Mouse (Mus musculus): ENCODE measurements around the gene Olfr821. TPM values are rescaled to one million over a fixed set of nuclear protein-coding genes. Genes with fewer than 3 reads are reported as not detected.
"Not testable (repeated sequence)": the region's sequence is repeated elsewhere in the genome, so short reads cannot be mapped to it uniquely, and the experiment has no call there.

Olfr821 gene
- total RNA-seq (2012; rRNA removed) (not detected in 2 replicates), polyA plus RNA-seq (2012; ENCODE audit: insufficient read depth in 1 of 2, insufficient read length in 2 of 2, low read depth in 1 of 2, low replicate concordance in 2 of 2, missing spikeins in 1 of 2) (not detected)

DNA sequence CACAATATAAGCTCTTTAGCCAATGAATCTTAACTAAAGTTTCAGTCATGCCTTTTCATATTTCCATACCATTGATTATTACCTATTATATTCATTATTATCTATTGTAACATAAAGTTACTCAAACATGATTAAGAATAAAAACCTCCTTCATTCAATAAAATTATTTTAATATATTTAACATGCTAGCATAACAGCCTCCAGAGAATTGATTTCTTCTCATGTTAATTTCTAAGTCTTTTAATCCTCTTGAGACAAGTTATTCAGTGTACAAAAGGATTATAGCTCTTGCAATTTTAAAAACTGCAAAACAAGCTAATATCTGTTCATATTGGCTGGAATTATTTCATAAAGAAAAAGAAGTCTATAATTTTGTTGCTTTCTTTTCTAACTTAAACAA is at the start of gene Olfr821:
Gene Olfr821, plus strand, starts transcription at position 301 of the 400 bp plus-strand sequence.
- H3K27ac ChIP-seq (ENCODE audit: control insufficient read depth, low read depth, low read length) = no peak within 1 kb of the TSS
- TF ChIP-seq EP300 (IDR thresholded peaks at IDR 0.05; ENCODE audit: low read depth in 1 of 2, low read length in 2 of 2) (no peak), POLR2AphosphoS5 (IDR thresholded peaks at IDR 0.05; ENCODE audit: borderline replicate concordance, low read depth, low read length) (no peak), ZKSCAN1 (IDR thresholded peaks at IDR 0.05; ENCODE audit: low read depth, low read length) (no peak), MYC (IDR thresholded peaks at IDR 0.05; ENCODE audit: low read depth, low read length) (no peak), GATA1 (IDR thresholded peaks at IDR 0.05; ENCODE audit: low read depth, low read length) (no peak), ZC3H11A (IDR thresholded peaks at IDR 0.05; ENCODE audit: low read depth, low read length) (no peak), POLR2AphosphoS2 (IDR thresholded peaks at IDR 0.05; ENCODE audit: low read length) (no peak)
- no peak within 1 kb of the TSS for H3K9ac ChIP-seq (ENCODE audit: control insufficient read depth, low read depth, low read length, poor library complexity, severe bottlenecking)
- no peaks in the 10 kb centered on the region for H3K27me3 ChIP-seq (ENCODE audit: control insufficient read depth in 1 of 2, insufficient read depth in 2 of 2, low read length in 2 of 2)
- no peaks in the 10 kb centered on the region for H3K36me3 ChIP-seq (ENCODE audit: control insufficient read depth in 1 of 2, insufficient read depth in 2 of 2, low read length in 2 of 2)
- no peak within 1 kb of the TSS for H3K4me3 ChIP-seq (ENCODE audit: control insufficient read depth in 1 of 2, insufficient read depth in 1 of 2, low read depth in 2 of 2, low read length in 2 of 2)
- no peaks in the 10 kb centered on the region for H3K9me3 ChIP-seq (replicated peaks; ENCODE audit: insufficient read depth, low read length)
- H3K4me1 ChIP-seq (ENCODE audit: control insufficient read depth in 1 of 2, insufficient read depth in 2 of 2, low read length in 2 of 2) = no peaks in the 10 kb centered on the region
- no peaks in the 10 kb centered on the region for H3K79me2 ChIP-seq (ENCODE audit: control insufficient read depth, insufficient read depth, low read length, poor library complexity)
- DNase-seq (ENCODE audit: low read depth, low spot score) = no peak

DNA sequence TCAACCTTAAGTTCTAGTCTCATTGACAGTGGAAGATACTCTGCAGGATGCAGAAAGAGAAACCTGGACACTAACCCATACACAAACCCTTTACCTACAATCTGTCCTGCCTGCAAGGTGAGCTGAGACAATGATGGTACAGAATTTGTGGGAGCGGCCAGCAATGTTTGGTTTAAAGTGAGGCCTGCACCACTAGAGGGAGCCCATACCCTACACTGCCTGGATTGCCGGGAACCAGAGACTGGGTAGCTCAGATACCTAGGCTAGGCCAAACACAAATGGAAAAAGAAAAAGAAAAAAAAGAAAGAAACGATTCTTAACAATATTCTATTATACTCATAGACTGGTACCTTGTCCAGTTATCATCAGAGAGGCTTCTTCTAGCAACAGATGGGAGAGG is 48.3 kb upstream of the Olfr821 start:
- not testable (repeated sequence) for H3K27me3 ChIP-seq (ENCODE audit: control insufficient read depth in 1 of 2, insufficient read depth in 2 of 2, low read length in 2 of 2); H3K4me3 ChIP-seq (ENCODE audit: control insufficient read depth in 1 of 2, insufficient read depth in 1 of 2, low read depth in 2 of 2, low read length in 2 of 2); H3K36me3 ChIP-seq (ENCODE audit: control insufficient read depth in 1 of 2, insufficient read depth in 2 of 2, low read length in 2 of 2); H3K9me3 ChIP-seq (replicated peaks; ENCODE audit: insufficient read depth, low read length); H3K79me2 ChIP-seq (ENCODE audit: control insufficient read depth, insufficient read depth, low read length, poor library complexity); DNase-seq (ENCODE audit: low read depth, low spot score); H3K4me1 ChIP-seq (ENCODE audit: control insufficient read depth in 1 of 2, insufficient read depth in 2 of 2, low read length in 2 of 2); H3K9ac ChIP-seq (ENCODE audit: control insufficient read depth, low read depth, low read length, poor library complexity, severe bottlenecking); H3K27ac ChIP-seq (ENCODE audit: control insufficient read depth, low read depth, low read length)

DNA sequence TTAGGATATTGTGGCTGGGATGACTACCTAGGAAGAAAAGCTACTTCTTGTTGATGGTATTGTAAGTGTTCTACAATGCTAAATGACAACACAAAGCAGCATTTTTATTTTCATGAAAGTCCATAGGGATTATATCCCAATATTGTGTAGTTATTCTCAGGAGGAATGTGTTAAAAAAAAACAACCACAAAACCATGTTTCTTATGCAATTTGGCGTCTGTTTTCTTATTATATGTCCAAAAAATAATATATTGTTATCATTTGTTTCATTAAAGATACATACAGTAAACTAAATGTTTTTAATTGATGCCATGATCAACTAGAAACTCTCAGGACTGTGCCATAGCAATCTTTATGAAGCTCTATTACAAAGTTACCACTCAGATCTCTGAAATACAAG is 45.2 kb upstream of the Olfr821 start, which contains the start of gene Gm10310:
Gene Gm10310, minus strand, starts transcription at position 101 of the 400 bp plus-strand sequence.
- H3K4me3 ChIP-seq (ENCODE audit: control insufficient read depth in 1 of 2, insufficient read depth in 1 of 2, low read depth in 2 of 2, low read length in 2 of 2); H3K9me3 ChIP-seq (replicated peaks; ENCODE audit: insufficient read depth, low read length); H3K36me3 ChIP-seq (ENCODE audit: control insufficient read depth in 1 of 2, insufficient read depth in 2 of 2, low read length in 2 of 2); H3K27me3 ChIP-seq (ENCODE audit: control insufficient read depth in 1 of 2, insufficient read depth in 2 of 2, low read length in 2 of 2); H3K9ac ChIP-seq (ENCODE audit: control insufficient read depth, low read depth, low read length, poor library complexity, severe bottlenecking); H3K27ac ChIP-seq (ENCODE audit: control insufficient read depth, low read depth, low read length); H3K79me2 ChIP-seq (ENCODE audit: control insufficient read depth, insufficient read depth, low read length, poor library complexity); H3K4me1 ChIP-seq (ENCODE audit: control insufficient read depth in 1 of 2, insufficient read depth in 2 of 2, low read length in 2 of 2); DNase-seq (ENCODE audit: low read depth, low spot score): not testable (repeated sequence)

DNA sequence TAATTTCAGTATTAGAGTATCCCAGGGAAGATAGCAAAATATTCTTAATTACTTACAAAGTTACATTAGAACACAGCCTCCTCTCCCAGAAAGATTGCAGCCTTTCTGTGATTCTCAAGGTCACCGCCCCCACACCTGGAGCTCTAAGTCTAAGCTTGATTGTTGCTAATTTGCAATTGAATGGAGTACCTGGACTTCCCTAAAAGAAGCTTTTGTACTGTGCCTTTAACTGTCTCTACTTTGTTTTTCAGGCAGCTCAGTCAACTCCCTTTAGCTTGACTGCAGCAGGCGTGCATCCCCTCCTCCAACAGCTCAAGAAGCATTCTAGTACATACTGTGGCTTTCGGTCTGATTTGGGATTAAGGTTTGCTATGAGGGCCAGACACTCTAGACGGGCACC is 26.0 kb upstream of the Olfr821 start:
- not testable (repeated sequence) for H3K36me3 ChIP-seq (ENCODE audit: control insufficient read depth in 1 of 2, insufficient read depth in 2 of 2, low read length in 2 of 2); H3K79me2 ChIP-seq (ENCODE audit: control insufficient read depth, insufficient read depth, low read length, poor library complexity); H3K27me3 ChIP-seq (ENCODE audit: control insufficient read depth in 1 of 2, insufficient read depth in 2 of 2, low read length in 2 of 2); H3K27ac ChIP-seq (ENCODE audit: control insufficient read depth, low read depth, low read length); H3K9me3 ChIP-seq (replicated peaks; ENCODE audit: insufficient read depth, low read length); H3K4me3 ChIP-seq (ENCODE audit: control insufficient read depth in 1 of 2, insufficient read depth in 1 of 2, low read depth in 2 of 2, low read length in 2 of 2); DNase-seq (ENCODE audit: low read depth, low spot score); H3K4me1 ChIP-seq (ENCODE audit: control insufficient read depth in 1 of 2, insufficient read depth in 2 of 2, low read length in 2 of 2); H3K9ac ChIP-seq (ENCODE audit: control insufficient read depth, low read depth, low read length, poor library complexity, severe bottlenecking)

DNA sequence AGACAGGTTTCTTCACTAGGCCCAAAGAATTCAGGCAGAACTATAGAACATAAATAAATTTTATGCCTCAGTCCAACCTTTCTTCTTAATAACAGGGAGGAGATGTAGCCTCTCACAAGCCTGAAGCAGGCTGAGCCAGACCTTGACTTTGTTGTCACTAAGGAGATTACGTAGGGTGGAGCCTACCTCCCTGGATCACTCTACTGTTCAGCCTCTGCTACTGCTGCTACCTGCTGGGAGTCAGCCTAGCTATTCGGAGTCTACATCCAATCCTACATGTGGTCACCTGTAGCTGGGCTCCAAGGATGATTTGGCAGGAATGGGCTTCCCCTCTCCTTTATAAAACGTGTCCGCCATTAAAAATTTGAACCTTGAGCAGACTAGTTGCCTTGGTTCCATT is 24.8 kb upstream of the Olfr821 start:
- not testable (repeated sequence) for DNase-seq (ENCODE audit: low read depth, low spot score); H3K9ac ChIP-seq (ENCODE audit: control insufficient read depth, low read depth, low read length, poor library complexity, severe bottlenecking); H3K4me1 ChIP-seq (ENCODE audit: control insufficient read depth in 1 of 2, insufficient read depth in 2 of 2, low read length in 2 of 2); H3K27me3 ChIP-seq (ENCODE audit: control insufficient read depth in 1 of 2, insufficient read depth in 2 of 2, low read length in 2 of 2); H3K4me3 ChIP-seq (ENCODE audit: control insufficient read depth in 1 of 2, insufficient read depth in 1 of 2, low read depth in 2 of 2, low read length in 2 of 2); H3K9me3 ChIP-seq (replicated peaks; ENCODE audit: insufficient read depth, low read length); H3K36me3 ChIP-seq (ENCODE audit: control insufficient read depth in 1 of 2, insufficient read depth in 2 of 2, low read length in 2 of 2); H3K79me2 ChIP-seq (ENCODE audit: control insufficient read depth, insufficient read depth, low read length, poor library complexity); H3K27ac ChIP-seq (ENCODE audit: control insufficient read depth, low read depth, low read length)
